Comparison of ENCODE assay signal across 16 mouse cellular contexts in genomic region chr14:85620931-85621330, GRCm38 (mm10).
"Had no signal": no experiment of that assay in that cellular context is flagged by ENCODE, and none has a peak within 500 bp of the region (broad histone marks: within the 10 kb centered on the region; RNA-seq: fewer than 3 reads in every experiment).

No protein-coding gene starts in this region.

- DNase-seq: kidney, postnatal 25 days; left cerebral cortex, postnatal 4 days; liver, postnatal 0 days; lung, embryonic 14.5 days; thymus, adult 18-20 months; thymus, postnatal 36 days had no signal

- H3K9ac ChIP-seq: limb, embryonic 12.5 days; limb, embryonic 15.5 days; liver, embryonic 14.5 days; liver, postnatal 0 days; lung, embryonic 14.5 days; midbrain, embryonic 13.5 days had no signal

- ATAC-seq: liver, postnatal 0 days; lung, postnatal 0 days; midbrain, embryonic 13.5 days; midbrain, embryonic 16.5 days had no signal

- H3K9me3 ChIP-seq: limb, embryonic 12.5 days; limb, embryonic 15.5 days; midbrain, embryonic 13.5 days had no signal

- H3K36me3 ChIP-seq: limb, embryonic 12.5 days; limb, embryonic 15.5 days; midbrain, embryonic 13.5 days had no signal

- H3K27ac ChIP-seq: kidney, postnatal 0 days; layer of hippocampus, adult 2 months; limb, embryonic 12.5 days; limb, embryonic 15.5 days; liver, embryonic 14.5 days; macrophage; midbrain, embryonic 13.5 days had no signal

- H3K4me1 ChIP-seq: limb, embryonic 12.5 days; limb, embryonic 15.5 days; midbrain, embryonic 13.5 days had no signal

- H3K4me2 ChIP-seq: limb, embryonic 12.5 days; limb, embryonic 15.5 days; liver, embryonic 11.5 days; lung, embryonic 14.5 days; midbrain, embryonic 13.5 days had no signal

- H3K4me3 ChIP-seq: layer of hippocampus, adult 2 months; limb, embryonic 12.5 days; limb, embryonic 15.5 days; midbrain, embryonic 13.5 days had no signal

- H3K27me3 ChIP-seq: limb, embryonic 12.5 days; limb, embryonic 15.5 days; midbrain, embryonic 13.5 days had no signal
